Mouse (Mus musculus): ENCODE measurements around the gene Sv2b. TPM values are rescaled to one million over a fixed set of nuclear protein-coding genes. Genes with fewer than 3 reads are reported as not detected.

Gene Sv2b
- polyA plus RNA-seq, 1 experiment, result not detected

GRCm38 (mm10) chr7:75290554-75290953, 18.5 kb downstream of the Sv2b start:
- Histone ChIP-seq H3K27me3 (replicated peaks; ENCODE audit: control insufficient read depth, insufficient read depth, low read length) (no peaks in the 10 kb centered on the region), H3K4me1 (ENCODE audit: control insufficient read depth, insufficient read depth, low read length) (no peaks in the 10 kb centered on the region), H3K36me3 (ENCODE audit: control insufficient read depth, insufficient read depth, low read length) (no peaks in the 10 kb centered on the region), H3K4me3 (ENCODE audit: insufficient read depth, low read depth, low read length) (no peak overlapping the region), H3K27ac (ENCODE audit: insufficient read depth, low read depth, low read length) (no peak overlapping the region)
- TF ChIP-seq CTCF (conservative IDR thresholded peaks at IDR 0.05; ENCODE audit: insufficient read depth, insufficient read length, low read depth, low read length), result no peak
- no peak for TF ChIP-seq POLR2A (IDR thresholded peaks at IDR 0.05; ENCODE audit: low read depth, low read length)
- WGBS, result 44% methylated on average over 2 of the region's 2 CpGs
- no peak for DNase-seq

- Histone ChIP-seq H3K36me3 (ENCODE audit: control insufficient read depth, insufficient read depth, low read length) (no peaks in the 10 kb centered on the region), H3K27ac (ENCODE audit: insufficient read depth, low read depth, low read length) (no peak overlapping the region), H3K27me3 (replicated peaks; ENCODE audit: control insufficient read depth, insufficient read depth, low read length) (no peaks in the 10 kb centered on the region), H3K4me3 (ENCODE audit: insufficient read depth, low read depth, low read length) (no peak overlapping the region), H3K4me1 (ENCODE audit: control insufficient read depth, insufficient read depth, low read length) (no peaks in the 10 kb centered on the region)
- TF ChIP-seq CTCF (conservative IDR thresholded peaks at IDR 0.05; ENCODE audit: insufficient read depth, insufficient read length, low read depth, low read length), result no peak
- TF ChIP-seq POLR2A (IDR thresholded peaks at IDR 0.05; ENCODE audit: low read depth, low read length), result no peak
- 90% methylated on average over 6 of the region's 6 CpGs for WGBS
- DNase-seq, result no peak
Measured at GRCm38 (mm10) chr7:75287237-75287636, 21.8 kb downstream of the Sv2b start.

GRCm38 (mm10) chr7:75282951-75283350, 26.1 kb downstream of the Sv2b start:
- Histone ChIP-seq H3K4me3 (ENCODE audit: insufficient read depth, low read depth, low read length) (no peak overlapping the region), H3K4me1 (ENCODE audit: control insufficient read depth, insufficient read depth, low read length) (no peaks in the 10 kb centered on the region), H3K27me3 (replicated peaks; ENCODE audit: control insufficient read depth, insufficient read depth, low read length) (no peaks in the 10 kb centered on the region), H3K27ac (ENCODE audit: insufficient read depth, low read depth, low read length) (no peak overlapping the region), H3K36me3 (ENCODE audit: control insufficient read depth, insufficient read depth, low read length) (no peaks in the 10 kb centered on the region)
- DNase-seq, result no peak
- TF ChIP-seq CTCF (conservative IDR thresholded peaks at IDR 0.05; ENCODE audit: insufficient read depth, insufficient read length, low read depth, low read length), result no peak
- 69% methylated on average over 3 of the region's 3 CpGs for WGBS

- WGBS, result 84% methylated on average over 3 of the region's 3 CpGs
Measured at GRCm38 (mm10) chr7:75282080-75282650, 26.9 kb downstream of the Sv2b start.

GRCm38 (mm10) chr7:75281106-75281505, 28.0 kb downstream of the Sv2b start:
- no peak for TF ChIP-seq POLR2A (IDR thresholded peaks at IDR 0.05; ENCODE audit: low read depth, low read length)
- TF ChIP-seq CTCF (conservative IDR thresholded peaks at IDR 0.05; ENCODE audit: insufficient read depth, insufficient read length, low read depth, low read length), result no peak
- 81% methylated on average over 4 of the region's 4 CpGs for WGBS
- no peaks in the 10 kb centered on the region for H3K4me1 ChIP-seq (ENCODE audit: control insufficient read depth, insufficient read depth, low read length)
- no peak overlapping the region for H3K4me3 ChIP-seq (ENCODE audit: insufficient read depth, low read depth, low read length)
- no peaks in the 10 kb centered on the region for H3K27me3 ChIP-seq (replicated peaks; ENCODE audit: control insufficient read depth, insufficient read depth, low read length)
- no peaks in the 10 kb centered on the region for H3K36me3 ChIP-seq (ENCODE audit: control insufficient read depth, insufficient read depth, low read length)
- H3K27ac ChIP-seq (ENCODE audit: insufficient read depth, low read depth, low read length), result no peak overlapping the region
- no peak for DNase-seq

More at GRCm38 (mm10) chr7:75282080-75282650, 26.9 kb downstream of the Sv2b start:
- Histone ChIP-seq H3K27ac (ENCODE audit: insufficient read depth, low read depth, low read length) (no peak overlapping the region), H3K4me3 (ENCODE audit: insufficient read depth, low read depth, low read length) (no peak overlapping the region), H3K4me1 (ENCODE audit: control insufficient read depth, insufficient read depth, low read length) (no peaks in the 10 kb centered on the region), H3K36me3 (ENCODE audit: control insufficient read depth, insufficient read depth, low read length) (no peaks in the 10 kb centered on the region), H3K27me3 (replicated peaks; ENCODE audit: control insufficient read depth, insufficient read depth, low read length) (no peaks in the 10 kb centered on the region)
- DNase-seq, result no peak
- TF ChIP-seq CTCF (conservative IDR thresholded peaks at IDR 0.05; ENCODE audit: insufficient read depth, insufficient read length, low read depth, low read length) (no peak), POLR2A (IDR thresholded peaks at IDR 0.05; ENCODE audit: low read depth, low read length) (no peak)

GRCm38 (mm10) chr7:75277847-75278246, 31.2 kb downstream of the Sv2b start:
- H3K27ac ChIP-seq (ENCODE audit: insufficient read depth, low read depth, low read length), result no peak overlapping the region
- no peaks in the 10 kb centered on the region for H3K27me3 ChIP-seq (replicated peaks; ENCODE audit: control insufficient read depth, insufficient read depth, low read length)
- DNase-seq, result no peak
- TF ChIP-seq CTCF (conservative IDR thresholded peaks at IDR 0.05; ENCODE audit: insufficient read depth, insufficient read length, low read depth, low read length) (no peak), POLR2A (IDR thresholded peaks at IDR 0.05; ENCODE audit: low read depth, low read length) (no peak)
- WGBS, result 26% methylated on average over 3 of the region's 3 CpGs
- H3K36me3 ChIP-seq (ENCODE audit: control insufficient read depth, insufficient read depth, low read length), result no peaks in the 10 kb centered on the region
- H3K4me3 ChIP-seq (ENCODE audit: insufficient read depth, low read depth, low read length), result no peak overlapping the region
- no peaks in the 10 kb centered on the region for H3K4me1 ChIP-seq (ENCODE audit: control insufficient read depth, insufficient read depth, low read length)

DNA sequence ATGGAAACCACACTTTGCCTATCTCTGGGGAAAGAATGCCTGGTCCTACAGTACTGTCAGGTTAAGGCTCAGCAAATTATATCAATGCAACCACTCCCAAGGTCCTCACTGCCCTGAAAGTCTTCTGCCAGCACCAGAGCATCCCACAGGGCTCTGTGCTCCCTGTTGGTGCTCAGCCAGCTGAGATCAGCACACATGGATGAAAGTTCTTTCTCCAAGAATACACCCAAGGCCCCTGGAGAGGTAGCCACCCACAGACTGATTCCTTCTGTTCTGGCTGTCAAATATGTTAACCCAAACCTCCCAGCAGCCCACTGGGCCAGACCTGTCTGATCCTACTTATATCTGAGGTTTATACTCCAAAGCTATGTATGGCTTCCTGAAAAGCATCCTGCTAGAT, 32.3 kb downstream of the Sv2b start:
- no peak for TF ChIP-seq POLR2A (IDR thresholded peaks at IDR 0.05; ENCODE audit: low read depth, low read length)
- TF ChIP-seq CTCF (conservative IDR thresholded peaks at IDR 0.05; ENCODE audit: insufficient read depth, insufficient read length, low read depth, low read length), result no peak
- Histone ChIP-seq H3K27me3 (replicated peaks; ENCODE audit: control insufficient read depth, insufficient read depth, low read length) (no peaks in the 10 kb centered on the region), H3K36me3 (ENCODE audit: control insufficient read depth, insufficient read depth, low read length) (no peaks in the 10 kb centered on the region), H3K27ac (ENCODE audit: insufficient read depth, low read depth, low read length) (no peak overlapping the region), H3K4me1 (ENCODE audit: control insufficient read depth, insufficient read depth, low read length) (no peaks in the 10 kb centered on the region), H3K4me3 (ENCODE audit: insufficient read depth, low read depth, low read length) (no peak overlapping the region)
- DNase-seq, result no peak
